Mouse (Mus musculus) left cerebral cortex, postnatal 4 days (tissue): ENCODE results near the gene Ablim1. TPM values are rescaled to one million over a fixed set of nuclear protein-coding genes. Genes with fewer than 3 reads are reported as not detected.

ENCODE experiments used
- DNase-seq: peaks from one replicate; pipeline ENCODE4 v3.0.0-alpha.2; 2022
- intact Hi-C: fragments of 180-260 bp; cut with DNase I; formaldehyde crosslinking; loops from one replicate; pipeline ENCODE4 v1.15.1; 2025
- total RNA-seq, 2 experiments: library from RNA; stranded (reverse); gene quantifications; 2 replicates each; pipeline ENCODE4 v1.2.3; 2021

Gene Ablim1
- total RNA-seq, 2 experiments from 2014 or later, result 204 to 208 TPM

DNA sequence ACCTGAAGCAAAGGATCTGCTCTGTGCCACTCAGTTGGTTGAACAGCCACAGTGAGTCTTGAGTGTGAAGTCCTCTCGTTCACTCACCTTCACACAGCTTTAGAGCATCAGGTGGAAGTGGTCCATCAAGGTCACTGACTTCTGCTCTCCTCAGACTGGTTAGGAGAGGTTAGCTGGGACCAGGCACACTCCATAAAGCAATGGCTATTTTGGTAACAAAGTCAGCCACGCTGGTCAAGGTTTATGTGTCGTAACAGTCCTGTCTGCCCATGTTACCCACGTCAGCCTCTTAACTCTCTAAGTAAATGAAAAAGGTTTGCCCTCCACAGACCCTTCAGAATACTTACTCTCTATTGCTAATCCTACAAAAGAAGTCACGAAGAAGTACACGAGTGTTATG lies 44.0 kb downstream of the Ablim1 start:
- DNase-seq, result no peak
- intact Hi-C loops, result no loop called here

DNA sequence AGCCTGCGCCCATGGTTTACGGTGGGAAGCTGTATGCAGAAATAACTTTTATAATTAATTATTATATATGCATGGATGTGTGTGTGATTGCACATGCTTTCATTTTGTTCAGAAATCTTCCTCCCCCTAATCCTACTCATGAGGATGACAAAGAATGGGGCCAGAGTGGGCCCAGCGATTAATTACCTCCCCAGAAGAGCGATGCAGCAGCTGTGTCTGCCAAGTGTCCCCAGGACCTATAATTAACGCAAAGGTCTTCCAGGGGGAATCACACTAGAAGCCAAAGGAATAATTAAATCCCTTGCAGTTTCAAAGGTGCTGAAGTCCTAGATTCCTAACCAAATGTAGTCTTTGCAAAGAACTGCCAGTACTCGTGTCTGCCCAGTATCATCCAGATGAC lies 44.9 kb downstream of the Ablim1 start:
- intact Hi-C loops, result no loop called here
- DNase-seq, result no peak

- intact Hi-C loops, result no loop called here
- no peak for DNase-seq
Measured at GRCm38 (mm10) chr19:57267531-57267930, 47.2 kb downstream of the Ablim1 start.

DNA sequence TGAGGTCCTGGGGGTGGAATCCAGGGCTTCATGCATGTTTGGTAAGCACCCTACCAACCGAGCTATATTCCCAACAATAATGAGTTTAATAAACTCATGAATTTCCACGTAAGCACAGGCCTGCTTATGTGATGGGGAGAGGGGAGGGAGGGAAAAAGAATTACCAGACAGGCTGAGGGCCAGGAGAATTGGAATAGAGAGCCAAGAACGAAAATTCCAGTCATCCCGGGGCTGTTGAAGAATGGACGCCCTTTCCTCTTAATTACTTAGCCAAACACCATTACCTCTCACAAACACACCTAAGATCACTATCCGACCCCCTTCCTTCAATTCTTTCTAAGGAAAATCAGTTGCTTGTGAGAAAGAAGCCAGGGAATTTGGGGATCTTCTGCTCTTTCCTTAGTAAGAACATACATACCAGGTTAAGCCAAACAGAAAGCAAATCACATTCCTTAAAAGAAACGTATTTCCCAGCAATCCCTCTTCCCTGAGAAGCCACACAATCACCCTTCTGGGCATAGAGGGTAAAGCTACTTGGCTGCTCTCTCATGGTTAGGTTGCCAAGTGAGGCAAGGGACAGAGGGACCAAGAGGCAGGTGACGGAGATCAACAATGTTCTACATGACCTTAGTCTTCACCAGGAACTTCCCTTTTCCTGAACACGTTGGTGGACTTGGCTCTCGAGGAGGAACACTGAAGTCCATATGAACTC lies 48.2 kb downstream of the Ablim1 start:
- intact Hi-C loops, result no loop called here
- no peak for DNase-seq

GRCm38 (mm10) chr19:57264296-57264947 lies 50.3 kb downstream of the Ablim1 start:
- no peak for DNase-seq
- intact Hi-C loops, result no loop called here

DNA sequence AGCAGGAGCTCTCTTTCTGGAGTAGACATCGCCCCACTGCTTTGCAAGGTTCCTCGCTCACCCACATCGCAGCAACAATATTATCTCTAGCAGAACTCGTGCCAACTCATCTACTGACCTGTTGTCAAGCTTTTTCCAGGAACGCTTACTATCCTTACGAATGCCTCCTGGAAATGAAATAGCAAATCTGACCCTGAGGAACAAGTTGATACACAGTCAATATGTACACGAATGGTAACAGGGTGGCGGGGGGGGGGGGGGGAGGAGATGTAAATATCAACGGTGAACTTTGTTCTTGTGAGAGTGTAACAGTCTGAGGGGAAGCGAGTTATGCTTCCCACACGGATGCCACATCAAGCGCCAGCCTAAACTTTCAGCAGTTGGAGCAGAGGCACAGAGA lies 56.9 kb downstream of the Ablim1 start:
- intact Hi-C loops, result no loop called here

GRCm38 (mm10) chr19:57256666-57257065 lies 58.1 kb downstream of the Ablim1 start:
- intact Hi-C loops, result no loop called here
- no peak for DNase-seq

More for the DNA sequence above, 56.9 kb downstream of the Ablim1 start:
- DNase-seq, result no peak

DNA sequence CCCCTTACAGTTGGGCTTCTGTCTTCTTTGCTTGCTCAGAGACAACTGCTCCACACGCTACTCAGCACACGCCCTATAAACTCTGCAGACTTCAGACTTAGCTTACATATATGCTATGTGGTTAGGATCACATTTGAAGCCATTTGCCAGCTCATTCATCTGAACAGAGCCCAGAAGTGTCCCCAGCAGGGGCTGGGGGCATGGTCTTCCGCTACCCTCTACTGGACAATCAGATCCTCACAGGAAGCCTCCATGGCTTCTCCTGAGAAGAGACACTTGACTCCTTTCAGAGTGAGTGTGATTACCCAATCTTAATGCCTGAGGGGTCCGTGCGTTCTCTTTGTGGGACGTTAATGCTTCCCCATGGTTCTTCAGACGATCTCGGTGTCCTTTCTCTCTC lies 59.6 kb downstream of the Ablim1 start:
- DNase-seq, result no peak
- intact Hi-C loops, result no loop called here

DNA sequence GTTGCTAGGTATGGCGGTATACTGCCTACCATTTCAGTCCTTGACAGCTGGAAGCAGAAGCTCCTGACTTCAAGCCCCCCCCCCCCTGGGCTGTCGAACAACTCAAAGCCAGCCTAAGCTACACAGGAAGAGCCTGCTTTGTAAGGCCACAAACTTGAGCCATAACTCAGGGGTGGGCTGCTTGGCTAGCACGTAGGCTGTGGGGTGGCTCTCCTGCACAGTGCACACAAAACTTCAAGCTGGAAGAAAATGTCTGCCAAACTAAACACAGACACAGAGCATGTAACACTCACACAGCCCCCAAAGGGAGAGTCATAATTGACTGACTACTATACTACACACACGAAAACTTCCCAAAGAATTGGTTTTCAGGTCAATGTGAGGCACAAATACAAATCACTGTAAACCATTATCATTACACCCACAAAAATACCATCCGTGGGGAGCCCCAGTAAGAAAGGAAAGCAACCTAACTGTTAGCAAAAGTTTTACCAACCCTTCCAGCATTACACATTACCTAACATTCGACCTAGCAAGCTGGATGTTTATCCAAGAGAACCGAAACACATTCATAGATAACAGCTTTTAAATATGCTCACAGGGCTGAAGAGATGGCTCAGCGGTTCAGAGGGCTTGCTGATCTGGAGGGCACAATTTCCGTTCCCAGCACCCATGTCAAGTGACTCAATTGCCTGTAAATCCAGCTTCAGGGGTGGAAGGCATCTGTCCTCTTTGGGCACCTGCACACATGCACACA lies 61.8 kb downstream of the Ablim1 start:
- intact Hi-C loops, result no loop called here
- no peak for DNase-seq

DNA sequence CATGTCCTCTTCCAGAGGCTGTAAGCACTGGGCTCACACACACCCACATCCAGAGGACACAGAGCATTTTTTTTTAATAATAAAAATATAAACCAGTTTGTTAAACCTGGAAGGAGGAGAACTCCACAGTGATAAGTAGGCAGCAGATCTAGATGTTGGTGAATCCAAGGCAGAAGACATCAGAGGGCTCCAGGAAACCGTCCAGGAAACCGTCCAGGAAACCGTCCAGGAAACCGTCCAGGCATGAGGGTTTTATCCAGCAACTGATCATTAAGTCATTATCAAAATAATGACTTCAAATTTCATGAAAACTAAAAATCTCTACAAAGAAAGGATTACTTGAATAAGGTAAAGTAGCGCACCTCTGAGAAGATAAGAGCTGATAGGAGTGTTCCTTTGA lies 65.9 kb downstream of the Ablim1 start:
- no peak for DNase-seq

DNA sequence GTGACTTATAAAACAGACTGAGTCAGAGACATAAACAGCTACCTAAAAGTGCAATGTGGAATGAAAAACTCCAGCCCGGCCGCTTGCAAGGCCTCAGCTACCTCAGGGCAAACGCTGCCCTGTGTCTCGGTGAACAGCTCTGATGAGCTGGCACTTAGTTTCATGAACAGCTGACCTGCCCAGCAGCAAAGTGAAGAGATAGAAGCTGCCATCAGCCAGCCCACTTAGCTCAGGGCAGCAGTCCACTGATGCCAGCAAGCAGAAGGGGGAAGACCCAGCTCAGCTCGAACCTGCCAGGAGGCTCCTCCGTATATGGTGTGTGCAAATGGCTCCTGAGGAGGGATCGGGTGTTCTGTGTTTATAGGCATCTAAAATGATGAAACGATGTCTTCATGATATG lies 67.5 kb downstream of the Ablim1 start:
- intact Hi-C loops, result no loop called here
- peak; percentile 67 for DNase-seq

More for the DNA sequence above, 65.9 kb downstream of the Ablim1 start:
- intact Hi-C loops, result no loop called here

- no peak for DNase-seq
Measured at GRCm38 (mm10) chr19:57244281-57244680, 70.4 kb downstream of the Ablim1 start.

GRCm38 (mm10) chr19:57243606-57244005 lies 71.1 kb downstream of the Ablim1 start:
- DNase-seq, result no peak
- intact Hi-C loops, result no loop called here

More at GRCm38 (mm10) chr19:57244281-57244680, 70.4 kb downstream of the Ablim1 start:
- intact Hi-C loops, result no loop called here

DNA sequence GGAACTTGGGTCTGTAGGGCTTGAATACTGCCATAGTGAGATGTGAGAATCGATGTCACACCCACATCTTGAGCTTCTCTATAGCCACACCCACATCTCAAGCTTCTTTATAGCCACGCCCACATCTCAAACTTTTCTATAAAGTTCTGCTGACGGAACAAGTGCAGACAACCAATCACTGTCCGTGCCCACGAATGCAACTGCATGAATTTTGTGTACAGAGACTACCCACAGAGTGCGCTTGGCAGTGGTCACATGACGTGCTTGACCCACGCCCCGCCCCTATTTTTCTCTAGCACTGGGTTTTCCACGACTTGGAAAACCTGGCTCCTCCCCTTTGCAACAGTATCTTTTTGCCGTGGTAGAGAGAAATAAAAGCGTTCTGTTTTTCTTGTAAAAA lies 71.5 kb downstream of the Ablim1 start:
- intact Hi-C loops, result no loop called here

GRCm38 (mm10) chr19:57241363-57242192 lies 73.1 kb downstream of the Ablim1 start:
- no peak for DNase-seq
- intact Hi-C loops, result no loop called here

More for the DNA sequence above, 71.5 kb downstream of the Ablim1 start:
- no peak for DNase-seq

- intact Hi-C loops, result no loop called here
- peak; percentile 60 for DNase-seq
Measured at GRCm38 (mm10) chr19:57240259-57240658, 74.5 kb downstream of the Ablim1 start.

GRCm38 (mm10) chr19:57239176-57239784 lies 75.4 kb downstream of the Ablim1 start:
- DNase-seq, result peak; percentile 58
- intact Hi-C loops, result no loop called here

DNA sequence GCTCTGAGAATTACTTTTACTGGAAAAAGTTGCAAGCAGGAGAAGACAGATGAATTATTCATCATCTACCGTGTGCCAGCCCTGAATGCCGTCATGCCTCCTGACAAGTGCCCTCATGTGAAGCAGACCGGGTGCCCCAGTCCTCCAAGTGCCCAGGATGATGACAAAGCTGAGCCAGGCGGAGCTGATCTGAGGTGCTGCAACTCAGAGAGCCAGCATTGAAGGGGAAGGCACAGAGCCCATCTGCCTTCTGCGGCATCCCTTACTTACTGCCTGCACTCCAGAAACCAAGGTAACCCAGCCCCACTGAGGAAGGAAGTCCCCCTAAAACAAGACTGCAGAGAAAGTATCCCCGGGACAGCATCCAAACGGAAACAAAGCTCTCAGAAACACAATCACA lies 76.3 kb downstream of the Ablim1 start:
- intact Hi-C loops, result no loop called here
- DNase-seq, result no peak

GRCm38 (mm10) chr19:57237534-57237933 lies 77.2 kb downstream of the Ablim1 start:
- no peak for DNase-seq
- intact Hi-C loops, result no loop called here

DNA sequence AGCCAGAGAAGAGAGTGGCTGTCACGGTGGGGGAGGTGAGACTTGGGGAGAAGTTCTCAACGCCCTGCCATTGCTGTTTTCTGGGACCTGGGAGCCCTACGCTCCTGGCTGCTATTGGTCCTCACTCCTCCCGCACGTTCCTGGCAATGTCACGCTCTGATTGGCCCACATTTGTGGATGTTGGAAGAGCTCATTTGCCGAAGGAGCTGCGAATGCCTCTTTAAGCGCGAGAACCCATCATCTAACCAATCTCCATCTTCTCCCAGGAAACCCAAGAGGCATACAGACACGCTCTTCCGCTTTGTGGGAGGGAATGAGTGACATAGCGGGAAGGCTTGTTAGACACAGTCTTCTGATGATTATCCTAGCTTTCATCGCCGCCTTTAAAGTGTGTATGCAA lies 78.1 kb downstream of the Ablim1 start:
- DNase-seq, result no peak
- intact Hi-C loops, result no loop called here
